Mouse (Mus musculus) brain, embryonic 14.5 days (tissue): ENCODE data around the gene Gm49320. TPM values are rescaled to one million over a fixed set of nuclear protein-coding genes. Genes with fewer than 3 reads are reported as not detected.

Experiments used
- DNase-seq: peaks from one replicate; pipeline ENCODE4 v3.0.0-alpha.2; 2011; ENCODE audit warnings: low read depth
- CTCF ChIP-seq: fragments of 200-500 bp; IDR thresholded peaks from 2 replicates; pipeline ENCODE4 v1.5.1; 2012; ENCODE audit warnings: inconsistent platforms, mild to moderate bottlenecking, moderate library complexity, borderline replicate concordance; ENCODE audit not compliant: insufficient read depth, insufficient read length; ENCODE audit errors: extremely low read depth
- POLR2A ChIP-seq: fragments of 200-500 bp; IDR thresholded peaks from 2 replicates; pipeline ENCODE4 v1.6.1; 2012; ENCODE audit warnings: mild to moderate bottlenecking, inconsistent platforms, borderline replicate concordance; ENCODE audit not compliant: poor library complexity, insufficient read depth, insufficient read length, severe bottlenecking; ENCODE audit errors: extremely low read depth
- polyA plus RNA-seq: library from polyadenylated mRNA; depleted of rRNA; stranded (reverse); fragments of >200 nt; gene quantifications from 2 replicates; pipeline ENCODE4 v1.2.3, GENCODE M21; 2012

Gene Gm49320
- polyA plus RNA-seq, 1 experiment = 5.6 TPM

DNA sequence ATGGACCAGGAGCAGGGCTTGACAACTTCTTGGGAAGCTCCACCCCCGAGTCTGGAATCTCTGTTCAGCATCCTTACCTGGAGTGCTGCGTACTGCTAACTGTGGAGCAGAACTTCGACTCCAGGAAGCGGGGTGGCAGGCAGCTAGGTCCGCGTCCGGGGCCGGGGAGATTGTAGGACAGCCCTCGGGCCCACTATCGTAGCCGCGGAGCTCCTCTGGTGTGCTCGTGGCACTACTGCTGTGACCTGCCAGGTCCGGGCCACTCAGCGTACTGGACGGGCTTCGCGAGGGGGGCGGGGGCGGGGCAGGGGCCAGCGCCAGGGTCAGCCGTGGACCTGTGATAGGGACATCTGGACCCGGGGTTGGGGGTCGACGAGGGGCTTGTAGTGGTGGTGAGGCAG is 25.9 kb upstream of the Gm49320 start:
- DNase-seq = peak; percentile 43

DNA sequence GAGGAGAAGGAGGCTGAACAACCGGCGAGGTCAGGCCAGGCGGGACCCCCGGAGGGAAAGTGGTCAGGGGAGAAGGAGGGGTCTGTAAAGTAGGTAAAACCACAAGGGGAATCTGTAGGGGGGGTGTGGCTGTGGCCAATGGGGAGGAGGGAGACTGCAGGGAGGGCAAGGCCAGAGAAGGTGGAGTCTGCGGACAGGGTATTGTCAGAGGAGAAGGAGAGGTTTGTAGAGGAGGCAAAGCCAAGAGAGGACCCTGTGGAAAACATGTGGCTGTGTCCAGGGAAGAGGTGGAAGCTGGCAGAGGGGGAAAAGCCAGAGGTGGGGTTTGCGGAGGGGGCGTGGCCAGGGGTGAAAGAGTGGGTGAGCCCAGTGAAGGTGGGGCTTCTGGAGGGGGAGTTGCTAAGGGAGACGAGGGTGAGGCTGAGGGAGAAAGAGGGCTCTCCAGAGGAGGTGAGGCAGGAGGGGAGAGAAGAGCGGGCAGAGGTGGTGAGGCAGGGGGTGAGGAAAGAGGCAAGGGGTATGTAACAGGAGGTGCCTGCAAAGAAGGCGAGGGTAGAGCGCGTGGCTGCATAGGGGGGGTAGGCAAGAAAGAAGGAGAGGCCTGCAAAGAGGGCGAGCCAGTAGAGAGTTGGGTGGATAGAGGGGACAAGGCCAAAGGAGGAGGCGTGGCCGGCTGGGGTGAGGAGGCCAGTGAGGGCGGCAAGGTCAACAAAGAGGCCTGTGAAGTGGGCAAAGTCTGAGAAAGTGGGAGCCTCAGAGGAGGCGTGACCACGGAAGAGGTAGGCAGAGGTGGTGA is 25.3 kb upstream of the Gm49320 start:
- TF ChIP-seq POLR2A = no peak
- peak; percentile 74 for DNase-seq

More for the DNA sequence above, 25.9 kb upstream of the Gm49320 start:
- TF ChIP-seq CTCF (no peak), POLR2A (no peak)

DNA sequence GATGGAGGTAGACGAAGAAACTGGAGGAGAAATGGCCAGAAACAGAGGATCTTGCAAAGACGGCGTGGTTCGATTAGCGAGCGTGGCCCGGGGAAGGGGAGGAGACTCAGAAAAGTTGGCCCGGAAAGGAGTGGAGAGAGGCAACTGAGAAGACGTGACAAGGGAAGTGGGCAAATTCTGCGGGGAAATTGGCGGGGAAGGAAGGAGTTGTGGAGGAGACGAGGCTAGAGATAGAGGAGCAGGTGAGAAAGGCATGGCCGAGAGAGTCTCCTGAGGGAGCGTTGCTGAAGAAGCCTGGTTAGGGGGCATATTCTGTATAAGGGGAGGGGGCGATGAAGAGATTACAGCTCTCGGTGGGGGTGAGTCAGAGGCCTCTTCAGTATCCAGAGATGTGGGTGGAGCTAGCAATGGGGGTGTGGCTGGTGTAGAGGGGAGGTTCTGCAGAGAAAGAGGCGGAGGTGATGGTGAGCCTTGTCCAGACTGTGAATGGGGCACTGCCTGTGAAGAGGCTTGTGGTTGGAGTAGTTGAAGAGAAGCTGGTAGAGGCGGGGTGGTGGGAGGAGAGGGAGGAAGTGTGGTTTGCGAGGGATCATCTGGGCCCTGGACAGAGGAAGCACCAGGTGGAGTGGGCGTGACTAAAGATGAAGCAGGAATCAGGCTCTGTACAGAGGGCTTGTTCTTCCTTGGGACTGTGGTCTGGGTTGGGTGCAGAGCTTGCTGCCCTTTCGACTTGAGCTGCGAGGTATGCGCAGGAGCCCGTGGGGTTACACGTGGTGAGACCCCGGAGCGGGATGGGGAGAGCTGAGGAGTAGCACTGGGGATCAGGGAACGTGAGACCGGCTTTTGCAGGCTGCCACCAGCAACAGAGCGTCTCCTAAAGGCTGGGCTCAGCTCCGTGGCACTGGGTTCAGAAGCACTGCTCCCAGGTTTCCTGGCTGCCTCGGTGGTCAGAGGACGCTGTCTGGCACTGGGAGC is 24.4 kb upstream of the Gm49320 start:
- peak; percentile 61 for DNase-seq
- TF ChIP-seq CTCF (no peak), POLR2A (no peak)

DNA sequence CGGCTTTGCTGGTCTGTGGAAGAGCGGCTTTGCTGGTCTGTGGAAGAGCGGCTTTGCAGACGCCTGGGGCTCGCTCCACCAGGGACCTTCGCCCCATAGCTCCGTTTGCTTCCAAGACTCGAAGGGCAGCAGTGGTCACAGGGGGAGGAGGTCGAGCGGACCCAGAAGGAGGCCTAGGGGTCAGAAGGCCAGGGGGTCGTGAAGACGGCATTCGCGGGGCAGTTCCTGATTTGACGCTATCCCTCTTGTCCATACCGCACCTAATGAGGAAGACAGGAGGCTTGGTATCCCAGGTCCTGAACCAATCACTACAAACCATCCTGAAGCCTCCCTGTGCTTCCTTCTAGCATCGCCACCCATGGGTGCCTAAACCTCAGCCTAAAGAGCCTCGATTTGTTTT is 22.4 kb upstream of the Gm49320 start:
- TF ChIP-seq POLR2A = no peak
- no peak for TF ChIP-seq CTCF
- no peak for DNase-seq

DNA sequence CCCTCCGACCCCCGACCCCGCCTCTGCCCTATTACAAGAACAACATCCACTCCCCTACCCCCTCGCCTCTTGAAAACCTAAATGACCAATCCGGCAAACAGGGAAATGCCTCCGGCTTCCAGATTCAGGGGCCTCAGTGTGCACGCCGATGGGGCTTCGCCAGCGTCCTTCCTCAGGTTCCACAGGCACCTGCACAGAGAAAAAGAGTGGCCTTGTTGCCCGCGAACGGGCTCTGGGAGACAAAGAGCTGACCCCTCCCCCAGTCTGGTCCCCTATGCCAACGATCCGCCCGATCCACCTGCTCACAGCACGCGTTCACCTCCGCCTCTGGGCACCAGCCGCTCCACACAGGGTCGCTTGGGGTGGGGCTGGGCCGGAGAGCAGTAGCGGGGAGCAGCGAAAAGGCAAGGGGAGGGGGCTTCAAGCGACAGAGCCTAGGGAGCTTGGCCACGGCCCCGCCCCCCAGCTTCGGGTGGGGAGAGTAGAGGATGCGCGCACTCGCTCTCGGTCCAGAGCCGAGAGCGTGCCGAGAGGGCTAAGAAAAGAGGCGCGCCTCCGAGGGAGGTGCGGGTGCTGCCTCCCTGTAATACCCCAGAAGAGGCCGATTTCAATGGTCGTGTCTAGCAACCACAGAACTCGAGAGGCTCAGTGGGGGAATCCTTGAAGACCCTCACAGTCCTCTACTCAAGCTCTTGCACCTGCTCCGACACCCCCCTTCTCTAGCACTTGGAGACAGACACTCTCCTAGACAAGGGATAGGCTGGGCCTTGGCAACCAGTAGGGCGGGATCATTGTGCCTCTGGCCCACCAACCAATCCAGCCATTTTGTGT is 21.7 kb upstream of the Gm49320 start, which contains the start of gene Prr36:
Gene Prr36, minus strand, starts transcription at position 669 of the 831 bp plus-strand sequence.
- TF ChIP-seq POLR2A (peak; percentile 59; the same call in 1 of the 2 replicates), CTCF (no peak)
- peak; percentile 96 for DNase-seq

DNA sequence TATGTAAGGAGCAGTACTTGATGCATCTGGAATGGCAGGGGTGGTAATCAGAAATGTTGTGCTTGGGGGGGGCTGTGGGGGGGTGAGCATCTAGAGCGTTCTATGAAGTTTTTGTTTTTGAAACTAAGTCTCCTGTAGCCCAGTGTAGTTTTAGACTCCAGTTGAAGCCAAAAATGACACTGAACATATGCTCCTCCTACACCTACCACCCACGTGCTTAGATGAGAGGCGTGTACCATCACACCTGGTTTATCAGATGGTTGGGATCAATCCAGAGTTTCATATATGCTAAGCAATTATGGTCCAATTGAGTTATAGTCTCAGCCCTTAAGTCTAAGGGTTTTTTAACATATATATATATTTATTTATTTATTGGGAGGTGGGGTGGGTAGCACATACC is 19.0 kb upstream of the Gm49320 start:
- TF ChIP-seq CTCF (no peak), POLR2A (no peak)
- DNase-seq = no peak

DNA sequence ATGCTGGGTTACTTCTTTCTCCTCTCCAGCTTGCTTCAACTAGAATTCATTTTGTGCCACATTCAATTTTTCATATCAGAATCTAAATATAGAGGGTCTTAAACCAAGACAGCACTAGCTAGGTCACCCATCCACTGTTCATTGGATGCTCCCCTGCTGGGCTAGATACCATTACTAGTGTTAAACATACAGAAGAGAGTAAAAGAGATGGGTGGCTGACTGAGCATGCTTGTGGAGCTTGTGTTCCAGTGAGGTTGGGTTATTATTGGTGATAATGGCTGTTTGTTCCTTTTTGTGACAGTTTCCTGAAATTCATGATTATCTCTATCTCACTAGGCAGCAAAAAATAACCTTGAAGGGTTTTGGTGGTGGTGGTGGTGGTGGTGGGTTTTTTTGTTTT is 16.6 kb upstream of the Gm49320 start:
- no peak for TF ChIP-seq POLR2A
- no peak for TF ChIP-seq CTCF
- DNase-seq = no peak

DNA sequence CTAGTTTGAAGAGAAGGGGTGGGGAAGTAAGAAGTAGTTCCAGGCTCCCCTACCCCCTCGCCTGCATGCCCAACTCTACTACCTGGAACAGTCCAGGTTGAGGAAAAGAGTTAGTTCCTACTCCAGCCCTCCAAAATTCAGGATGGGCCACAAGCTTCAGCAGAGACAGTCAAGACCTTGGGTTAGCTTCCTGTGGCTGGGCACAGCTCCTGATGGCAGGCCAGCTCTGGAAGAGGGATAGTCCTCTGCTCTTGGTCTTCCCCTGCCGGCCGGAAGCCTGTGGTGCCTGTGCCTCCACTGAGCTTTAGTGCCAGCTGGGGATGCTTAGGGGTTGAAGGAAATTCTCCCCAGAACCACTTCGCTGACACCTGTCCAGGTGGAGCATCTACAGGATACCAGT is 12.3 kb upstream of the Gm49320 start:
- TF ChIP-seq CTCF (no peak), POLR2A (no peak)
- no peak for DNase-seq

DNA sequence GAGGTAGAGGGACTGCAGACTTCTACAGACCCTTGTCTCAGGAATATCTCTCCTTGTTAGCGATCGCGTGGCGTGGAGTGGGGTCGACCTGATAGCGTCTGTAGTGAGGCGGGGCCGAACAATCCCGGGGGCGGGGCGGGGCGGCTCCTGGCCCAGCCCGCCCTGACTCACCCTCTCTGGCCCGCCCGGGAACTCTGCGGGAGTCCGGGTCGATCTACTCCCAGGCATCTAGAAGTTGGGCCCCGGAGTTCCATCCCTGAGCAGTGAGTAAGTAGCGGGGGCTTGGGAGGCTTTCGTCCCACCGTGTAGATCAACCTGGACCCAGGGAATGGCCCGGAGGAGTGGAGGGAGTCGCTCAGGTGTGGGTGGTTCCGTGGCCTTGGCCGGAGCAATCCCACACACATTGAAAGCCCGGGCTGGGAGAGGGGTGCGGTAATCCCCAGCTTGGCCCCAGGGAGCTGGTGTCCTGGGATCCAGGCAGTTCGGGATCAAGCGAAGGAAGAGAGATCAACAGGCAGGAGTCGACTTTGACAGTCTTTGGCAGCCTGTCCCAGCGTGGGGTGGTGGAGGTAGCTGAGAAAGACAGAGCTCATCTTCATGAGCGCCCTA is 11.8 kb upstream of the Gm49320 start, which contains the start of gene Lrrc8e:
Gene Lrrc8e, plus strand, starts transcription at position 89 of the 609 bp plus-strand sequence.
- DNase-seq = no peak
- no peak for TF ChIP-seq CTCF
- no peak for TF ChIP-seq POLR2A

DNA sequence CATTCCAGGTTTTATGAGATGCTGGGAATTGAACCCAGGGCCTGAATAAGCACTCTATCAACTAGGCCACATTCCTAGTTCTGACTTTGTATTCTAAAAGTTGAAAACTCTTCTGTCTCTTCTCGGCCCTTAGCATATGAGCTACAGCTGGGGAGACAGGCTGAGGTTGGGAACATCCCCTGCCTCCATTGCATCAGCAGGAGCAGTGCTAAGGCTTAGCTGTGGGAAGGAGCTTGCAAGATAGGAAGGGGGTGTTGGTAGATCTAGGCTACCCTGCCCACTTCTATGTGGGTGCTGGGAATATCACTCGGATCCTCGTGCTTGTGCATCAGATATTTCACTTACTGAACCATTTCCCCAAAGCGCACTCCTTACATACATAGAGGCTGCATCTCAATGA is 10.7 kb upstream of the Gm49320 start:
- TF ChIP-seq CTCF = no peak
- TF ChIP-seq POLR2A = no peak
- no peak for DNase-seq
